Mouse (Mus musculus) frontal cortex, adult 2 months (tissue): ENCODE data around the gene Adh4. TPM values are rescaled to one million over a fixed set of nuclear protein-coding genes. Genes with fewer than 3 reads are reported as not detected.
"Not testable (repeated sequence)": the region's sequence is repeated elsewhere in the genome, so short reads cannot be mapped to it uniquely, and the experiment has no call there.

Source experiments
- DNase-seq, 2 experiments: peaks; one replicate each; pipeline ENCODE4 v3.0.0; 2022; ENCODE audit warnings: low spot score in 1 of 2; ENCODE audit errors: extremely low spot score in 1 of 2
- polyA plus RNA-seq: library from polyadenylated mRNA; depleted of rRNA; stranded (reverse); fragments of >200 nt; gene quantifications from 2 replicates; pipeline ENCODE4 v1.2.3, GENCODE M21; 2012; rRNA removed

The Adh4 gene
- not detected in 2 replicates for polyA plus RNA-seq

DNA sequence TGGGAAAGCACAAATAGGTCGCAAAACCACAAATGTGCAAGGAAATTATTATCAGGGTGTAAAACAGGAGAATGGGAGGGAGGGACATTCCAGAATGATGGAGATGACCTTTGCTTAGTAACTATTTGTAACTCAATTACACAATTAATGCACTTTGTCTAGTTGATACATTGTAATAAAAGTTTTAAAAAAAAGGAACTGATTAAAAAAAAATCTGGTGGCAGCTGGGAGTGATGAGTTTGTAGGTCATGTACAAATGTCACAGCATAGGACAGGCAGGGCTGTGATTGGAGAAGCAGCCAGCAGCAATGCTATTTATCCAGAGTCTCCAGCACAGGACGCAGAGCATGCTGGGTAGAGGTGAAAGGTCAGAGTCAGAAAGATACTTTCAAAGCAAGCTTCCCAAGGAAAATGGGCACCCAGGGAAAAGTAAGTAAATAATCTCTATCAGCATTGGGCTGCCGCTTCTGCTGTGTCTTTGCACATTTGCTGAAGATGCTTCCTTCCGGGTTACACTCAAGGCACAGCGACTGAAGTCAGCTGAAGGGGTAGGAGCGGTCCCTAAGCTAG is at the start of gene Adh4:
Gene Adh4, plus strand, starts transcription at position 346 of the 570 bp plus-strand sequence.
- no peak for DNase-seq

DNA sequence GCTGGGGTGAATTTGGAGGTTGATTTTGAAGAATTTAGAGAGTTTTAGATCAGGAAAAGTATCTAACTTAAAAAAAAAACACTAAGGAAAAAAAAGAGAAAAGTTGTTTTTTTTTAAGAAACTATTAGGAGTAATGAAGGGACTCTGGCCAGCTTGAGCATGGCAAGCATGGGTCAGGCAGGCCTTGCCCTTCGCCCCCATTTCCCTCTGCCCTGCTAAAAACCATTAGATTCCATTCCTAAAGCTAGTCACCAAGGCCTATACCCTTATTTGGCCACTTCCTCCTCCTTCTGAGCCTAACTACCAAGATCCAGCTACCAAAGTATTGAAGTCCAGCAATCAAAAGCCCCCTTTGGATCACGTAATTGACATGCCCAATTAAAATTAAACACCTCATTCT is 49.1 kb upstream of the Adh4 start:
- no peak for DNase-seq

DNA sequence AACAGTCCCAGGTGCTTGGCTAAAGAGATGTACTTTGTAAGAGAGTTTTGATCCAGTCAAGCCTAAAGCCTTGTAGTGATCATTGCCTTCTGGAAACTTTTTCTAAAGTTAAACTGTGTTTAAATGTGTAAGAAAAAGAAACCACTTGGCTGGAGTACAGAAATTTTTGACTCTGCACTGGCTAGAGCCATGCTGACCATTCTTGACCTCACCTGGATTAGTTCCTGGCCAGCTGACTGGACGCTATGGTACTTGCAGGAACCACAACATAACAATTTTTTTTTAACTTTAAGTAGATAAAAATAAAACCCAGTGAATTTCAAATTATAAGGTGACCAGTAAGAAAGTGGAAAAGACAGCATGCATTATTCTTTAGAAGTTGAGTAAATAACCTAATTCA is 45.7 kb upstream of the Adh4 start:
- DNase-seq = no peak

DNA sequence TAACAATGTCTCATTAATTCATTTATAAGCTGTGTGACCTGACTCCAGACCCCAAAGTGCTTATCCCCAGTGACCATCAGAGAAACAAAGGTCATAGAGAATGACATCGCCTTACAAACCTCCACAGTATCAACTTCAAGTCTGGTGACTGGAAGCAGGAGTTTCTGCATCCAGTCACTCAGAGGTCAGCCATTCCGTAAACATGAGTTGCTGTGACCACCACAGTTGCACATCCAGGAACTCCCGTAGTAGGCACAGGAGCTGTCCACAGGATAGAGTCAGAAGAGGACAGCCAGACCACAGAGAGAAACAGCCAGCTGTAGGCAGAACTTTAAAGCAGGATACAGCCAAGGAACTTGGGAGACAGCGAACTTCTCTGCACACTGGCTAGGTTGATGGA is 45.0 kb upstream of the Adh4 start:
- DNase-seq = not testable (repeated sequence)

DNA sequence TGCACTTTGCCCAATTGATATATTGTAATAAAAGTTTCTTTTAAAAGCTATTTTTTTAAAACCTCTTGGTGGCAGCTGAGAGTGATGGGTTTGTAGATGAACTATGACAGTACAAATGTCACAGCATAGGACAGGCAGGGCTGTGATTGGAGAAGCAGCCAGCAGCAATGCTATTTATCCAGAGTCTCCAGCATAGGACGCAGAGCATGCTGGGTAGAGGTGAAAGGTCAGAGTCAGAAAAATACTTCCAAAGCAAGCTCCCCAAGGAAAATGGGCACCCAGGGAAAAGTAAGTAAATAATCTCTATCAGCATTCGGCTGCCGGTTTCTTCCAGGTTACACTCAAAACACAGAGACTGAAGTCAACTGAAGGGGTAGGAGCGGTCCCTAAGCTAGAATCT is 41.3 kb upstream of the Adh4 start:
- DNase-seq = no peak

DNA sequence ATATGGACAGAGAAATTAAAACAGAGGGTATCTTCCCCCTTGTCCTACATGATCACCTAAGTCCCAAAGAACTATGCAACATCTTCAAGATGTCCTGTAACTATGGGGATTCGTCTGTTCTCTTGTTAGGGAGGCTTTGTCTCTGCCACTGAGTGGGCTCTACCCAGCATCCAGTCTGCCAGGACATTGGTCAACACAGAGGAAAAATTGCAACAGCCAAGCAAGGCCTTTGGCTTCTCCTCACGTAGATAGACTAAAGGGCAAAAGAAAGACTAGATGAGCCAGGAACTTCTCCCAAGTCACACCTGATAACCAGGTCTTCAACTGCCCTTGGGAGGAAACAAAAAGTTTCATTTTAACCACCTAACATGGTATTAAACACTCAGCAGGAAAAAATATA is 40.1 kb upstream of the Adh4 start:
- no peak for DNase-seq

DNA sequence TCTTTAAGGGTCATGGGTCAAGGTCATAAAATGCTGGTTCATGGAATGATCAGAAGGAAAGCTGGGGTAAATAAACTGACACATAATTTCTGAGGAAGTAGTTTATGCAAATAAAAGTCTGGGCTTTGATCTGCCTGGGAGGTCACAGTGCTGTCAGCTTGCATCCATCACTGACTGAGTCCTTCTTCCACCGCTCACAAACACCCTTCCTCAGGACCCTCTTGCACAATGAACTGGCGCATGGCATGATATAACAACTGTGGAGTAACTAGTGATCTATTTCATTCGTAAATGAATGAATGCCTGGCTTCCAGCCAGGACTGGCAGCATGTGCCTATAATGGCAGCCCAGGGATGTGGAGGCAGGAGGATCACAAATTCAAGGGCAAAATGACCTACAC is 34.1 kb upstream of the Adh4 start:
- DNase-seq = peak in 1 of 2 experiments; percentile 4

DNA sequence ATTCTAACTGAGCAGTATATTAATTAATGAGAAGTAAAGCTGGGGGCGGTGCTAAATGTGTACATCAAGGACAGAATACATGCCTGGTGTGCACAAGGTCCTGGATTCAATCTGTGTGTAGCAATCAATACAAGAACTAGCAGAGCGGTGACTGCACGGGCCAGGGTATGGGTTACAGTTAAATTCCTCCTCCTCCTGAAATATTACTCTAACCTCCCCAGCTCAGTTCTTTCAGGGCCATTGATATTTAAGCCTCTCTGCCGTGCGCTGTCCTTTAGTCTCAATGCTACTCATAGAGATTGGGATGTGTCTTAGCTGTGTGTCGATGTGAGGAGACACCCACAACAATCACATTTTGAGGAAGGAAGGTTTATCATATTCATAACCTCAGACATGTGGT is 28.1 kb upstream of the Adh4 start:
- DNase-seq = no peak

DNA sequence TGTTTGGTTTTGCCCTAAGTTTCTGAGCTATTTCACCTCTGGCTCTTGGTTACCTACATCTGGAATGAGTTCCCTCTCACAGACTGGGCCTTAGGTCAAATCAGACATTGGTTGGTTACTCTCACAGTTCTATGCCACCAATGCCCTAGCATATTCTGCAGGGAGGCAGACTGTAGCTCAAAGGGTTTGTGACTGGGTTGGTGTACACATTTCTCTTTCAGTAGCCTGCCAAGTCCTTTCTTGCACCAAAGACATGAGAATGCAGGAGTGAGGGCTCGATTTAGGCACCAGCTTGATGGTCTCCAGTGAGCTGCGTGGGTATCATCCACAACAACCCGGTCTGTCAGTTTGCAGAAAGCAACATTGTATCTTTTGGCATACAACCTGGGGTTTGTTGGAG is 10.4 kb upstream of the Adh4 start:
- DNase-seq = no peak

DNA sequence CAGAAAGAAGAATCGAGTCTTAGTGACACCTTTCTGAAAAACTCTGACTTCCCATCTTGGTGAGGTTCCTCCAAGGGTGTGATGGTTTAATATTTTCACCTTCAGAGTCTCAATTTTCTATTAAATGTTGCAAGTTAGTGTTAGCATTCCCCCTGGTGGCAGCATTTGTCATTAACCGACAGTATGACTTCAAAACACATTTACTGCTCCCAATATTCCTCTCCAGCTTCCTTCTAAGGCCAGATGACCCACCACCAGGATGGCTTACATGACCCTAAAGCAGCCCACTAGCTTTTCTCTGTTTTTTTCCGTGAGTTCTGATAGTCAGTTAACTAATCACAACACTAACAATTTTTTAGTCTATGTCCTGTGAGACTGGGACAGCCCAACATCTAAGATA is 9.9 kb upstream of the Adh4 start:
- DNase-seq = peak in 1 of 2 experiments; percentile 75

DNA sequence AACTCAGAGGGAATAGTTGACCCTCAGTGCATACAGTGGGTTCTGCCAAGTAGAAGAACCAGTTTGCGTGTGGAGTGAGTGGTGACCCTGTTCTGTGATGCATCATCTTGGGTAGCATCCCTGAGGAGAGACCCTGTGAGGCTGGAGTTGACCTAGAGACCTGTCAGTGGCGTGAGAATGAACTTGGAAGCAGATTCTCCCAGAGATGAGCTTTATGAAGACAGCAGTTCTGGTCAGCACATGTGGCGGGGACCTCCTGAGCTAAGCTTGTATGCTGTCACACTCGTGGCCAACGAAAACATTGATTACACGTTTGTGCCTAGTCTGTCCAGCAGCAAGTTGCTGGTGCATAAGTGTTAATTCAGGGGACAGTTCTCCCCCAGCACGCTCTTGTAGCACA is 9.4 kb upstream of the Adh4 start:
- no peak for DNase-seq

DNA sequence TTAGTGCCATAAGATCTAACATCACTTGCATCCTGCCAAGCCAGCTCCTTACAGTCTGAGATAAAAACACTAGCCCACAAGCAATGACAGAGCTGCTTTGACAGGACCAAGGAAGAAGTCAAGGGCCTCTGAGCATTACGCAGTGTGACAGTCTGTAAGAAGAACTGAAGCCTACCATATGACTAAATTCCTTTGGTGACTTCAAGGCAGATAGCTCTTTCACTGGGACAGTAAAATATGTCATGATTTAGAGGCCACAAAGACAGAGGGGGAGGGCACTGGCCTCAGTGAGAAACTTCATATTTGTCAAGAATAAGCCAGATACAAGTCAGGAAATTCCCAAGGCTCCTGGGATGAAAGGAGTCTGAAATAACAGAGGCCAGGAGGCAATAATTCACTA is 7.3 kb upstream of the Adh4 start:
- no peak for DNase-seq

DNA sequence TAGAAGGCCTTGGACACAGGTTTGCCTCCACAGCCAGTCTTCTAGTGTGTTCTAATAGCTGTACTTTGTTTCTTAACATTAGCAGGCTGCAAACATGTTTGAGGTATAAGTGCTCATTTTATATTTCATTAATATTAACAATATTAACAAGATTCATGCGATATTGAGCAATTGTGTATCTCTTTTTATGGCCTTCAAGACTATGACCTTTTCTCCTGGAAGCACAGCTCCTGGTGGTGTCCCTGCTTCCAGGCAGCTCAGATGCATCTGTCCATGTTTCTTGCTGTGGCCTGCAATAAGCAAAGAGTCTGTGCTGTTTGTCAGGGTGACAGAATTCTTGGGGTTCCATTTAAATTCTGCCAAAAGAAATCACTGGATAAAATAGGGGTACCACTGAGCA is 5.7 kb upstream of the Adh4 start:
- DNase-seq = no peak

DNA sequence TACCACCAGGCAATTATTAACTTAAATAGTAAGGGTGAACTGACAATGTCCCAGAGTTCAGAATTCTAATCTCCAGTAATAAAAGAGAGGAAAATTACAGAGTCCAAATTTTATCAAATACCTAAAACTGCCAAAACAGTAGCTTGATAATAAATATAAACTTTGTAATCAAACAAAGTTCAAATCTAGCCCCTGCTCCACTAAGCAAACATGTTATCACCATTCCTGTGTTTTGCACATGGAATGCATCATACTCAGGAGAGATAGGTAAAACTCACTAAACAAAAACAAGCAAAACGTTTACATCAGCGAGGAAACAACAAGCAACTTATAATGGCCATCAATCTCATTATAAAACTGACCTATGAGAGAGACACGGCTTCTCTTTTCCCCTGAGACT is 5.1 kb upstream of the Adh4 start:
- DNase-seq = no peak

DNA sequence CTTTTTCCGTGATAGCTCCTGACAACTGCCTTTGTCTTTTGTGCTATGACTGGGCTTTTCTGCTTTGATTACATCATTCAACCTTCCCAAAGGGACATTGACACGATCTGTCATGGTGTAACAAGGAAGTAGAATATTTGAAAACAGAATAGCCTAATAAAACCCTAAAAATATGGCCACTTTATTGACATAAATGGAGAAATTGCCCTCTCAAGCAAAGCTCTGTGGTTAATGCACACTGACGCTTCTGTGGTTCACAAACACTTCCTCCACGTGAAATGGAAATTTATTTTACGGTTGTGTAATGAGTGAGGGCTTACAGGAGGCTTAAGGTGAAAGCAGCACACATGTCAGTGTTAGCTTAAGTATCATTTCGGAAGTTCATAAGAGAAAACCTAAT is 4.1 kb downstream of the Adh4 start:
- DNase-seq = no peak

DNA sequence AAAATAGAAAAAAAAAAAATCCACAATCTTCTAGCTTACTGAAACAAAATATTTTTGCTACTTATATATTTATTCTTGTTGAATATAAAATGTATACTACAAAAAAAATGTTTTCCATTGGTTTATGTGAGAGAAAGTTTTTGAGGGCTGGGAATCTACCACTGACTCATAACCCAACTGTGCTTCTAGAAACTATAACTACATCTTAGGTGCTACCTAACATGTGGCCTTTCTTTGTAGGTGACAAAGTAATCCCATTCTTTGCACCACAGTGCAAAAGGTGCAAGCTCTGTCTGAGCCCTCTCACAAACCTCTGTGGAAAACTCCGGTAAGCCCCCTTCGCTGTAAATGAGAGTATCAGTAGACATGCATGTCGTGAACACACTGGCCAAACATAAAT is 5.1 kb downstream of the Adh4 start:
- no peak for DNase-seq

DNA sequence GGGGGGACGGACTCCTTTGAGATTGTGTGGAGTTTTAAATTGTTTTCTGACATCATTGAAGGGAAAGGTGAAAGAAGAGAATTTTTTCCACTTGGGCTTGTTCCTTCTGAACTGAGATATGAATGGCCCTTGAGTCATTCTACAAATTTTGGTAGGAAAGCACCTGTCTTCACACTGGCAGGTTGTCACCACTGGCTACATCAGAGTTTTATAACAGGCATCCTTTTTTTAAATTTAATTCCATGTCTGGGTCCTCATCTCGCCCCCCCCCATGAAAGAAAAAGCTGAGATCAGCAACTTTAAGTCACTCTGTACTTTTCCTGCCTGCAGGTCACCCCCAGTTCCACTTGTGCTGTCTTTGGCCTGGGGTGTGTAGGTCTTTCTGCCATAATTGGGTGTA is 8.4 kb downstream of the Adh4 start:
- no peak for DNase-seq

DNA sequence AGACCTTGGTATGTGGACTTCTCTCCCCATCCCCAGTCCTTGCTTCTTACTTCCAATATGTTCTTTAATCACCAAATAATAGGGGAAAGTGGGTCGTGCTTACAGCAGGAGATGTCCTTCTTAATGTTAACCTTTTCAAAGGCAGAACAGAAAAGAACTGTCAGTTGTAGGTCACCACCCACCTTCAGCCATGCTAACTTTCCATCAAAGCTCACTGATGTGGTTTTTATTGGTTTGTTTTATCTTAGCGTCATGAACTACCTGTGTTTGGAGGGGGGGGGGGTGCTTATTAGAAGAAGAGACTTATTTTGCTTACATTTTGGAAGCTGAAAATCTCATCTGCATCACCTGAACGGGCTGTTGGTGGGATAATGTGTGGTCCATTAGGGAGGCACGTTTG is 9.0 kb downstream of the Adh4 start:
- DNase-seq = no peak

DNA sequence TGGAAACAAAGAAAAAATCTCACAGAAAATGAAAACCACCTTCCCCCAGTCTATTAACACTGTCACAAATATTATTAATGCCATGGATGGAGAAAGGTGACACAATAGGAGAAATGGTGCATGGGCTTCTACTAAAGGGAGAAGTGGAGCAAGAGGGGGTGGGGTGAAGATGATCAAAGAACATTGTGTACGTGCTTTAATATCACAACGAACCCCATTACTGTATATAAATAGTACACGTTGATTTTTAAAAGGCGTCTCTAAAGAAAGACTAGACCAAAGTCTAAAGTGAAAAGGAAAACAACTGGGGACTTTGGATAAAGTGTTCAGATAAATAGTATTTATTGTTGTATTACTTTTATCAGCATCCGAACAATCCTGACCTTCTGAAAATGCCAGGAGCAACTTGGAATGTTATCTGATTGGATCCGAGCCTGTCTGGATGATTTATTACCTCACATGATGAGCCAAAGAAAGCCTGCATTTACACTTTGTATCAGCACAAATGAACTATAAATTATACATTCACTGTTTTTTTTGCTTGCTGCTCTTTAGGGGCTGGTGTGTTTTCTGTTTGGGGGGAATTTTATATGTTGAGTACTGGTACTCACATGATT is 15.2 kb downstream of the Adh4 start:
- no peak for DNase-seq

DNA sequence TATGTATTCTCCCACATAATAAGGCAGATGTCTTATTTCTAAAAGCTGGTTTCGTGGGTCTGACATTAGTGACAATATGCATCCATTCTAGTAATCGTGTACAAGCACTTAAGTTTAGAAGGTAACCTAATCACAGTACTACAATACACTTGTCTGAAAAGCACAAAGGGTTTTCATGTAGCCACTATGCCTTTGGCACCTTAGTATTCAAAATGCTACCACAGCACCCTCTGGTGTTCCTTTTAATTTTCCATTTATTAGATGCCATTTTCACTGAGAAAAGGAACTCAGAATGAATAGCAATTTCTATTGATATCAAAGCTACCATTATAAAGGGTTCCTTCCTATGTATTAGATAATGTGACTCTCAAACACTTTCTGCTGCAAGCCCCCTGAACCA is 16.6 kb downstream of the Adh4 start:
- DNase-seq = peak in 1 of 2 experiments; percentile 77

DNA sequence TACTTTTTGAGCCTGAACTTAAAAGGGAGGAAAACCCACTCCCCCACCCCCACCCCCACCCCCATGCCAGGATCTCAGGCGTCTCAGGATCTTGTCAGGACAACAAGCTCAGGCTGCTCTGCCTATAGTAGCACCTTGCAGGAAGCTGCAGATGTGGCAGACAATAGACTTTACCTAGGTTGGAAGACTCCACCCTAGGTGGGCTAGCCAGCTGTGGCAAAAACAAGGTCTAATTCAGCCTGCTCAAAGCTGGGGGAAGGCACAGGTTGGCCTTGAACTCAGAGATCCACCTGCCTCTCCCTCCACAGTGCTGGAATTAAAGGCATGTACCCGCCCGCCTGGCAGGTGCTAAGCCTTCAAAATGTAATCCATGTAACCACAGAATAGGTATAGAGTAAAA is 23.4 kb downstream of the Adh4 start:
- no peak for DNase-seq

DNA sequence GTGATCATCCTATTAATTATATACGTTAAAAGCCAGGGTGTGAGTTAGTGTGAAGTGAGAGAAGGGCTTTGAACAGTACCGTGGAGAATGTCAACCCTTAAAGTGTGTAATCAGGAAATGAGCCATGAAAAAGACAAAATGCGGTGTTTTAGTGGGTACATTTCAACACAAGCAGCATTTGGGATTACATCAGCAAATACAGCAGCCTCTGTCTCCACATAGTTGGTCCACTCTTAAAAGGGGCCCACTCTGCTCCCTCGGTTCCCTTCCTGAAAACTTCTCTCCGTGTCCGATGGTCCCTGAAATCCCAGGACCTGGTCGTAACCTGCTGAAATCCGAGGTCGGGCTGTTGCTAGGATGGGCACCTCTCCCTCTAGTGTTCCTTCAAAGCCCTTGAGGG is 26.9 kb downstream of the Adh4 start:
- DNase-seq = no peak
